Mouse (Mus musculus) megakaryocyte, embryonic 14.5 days (primary cell): ENCODE data around the gene Ch25h. TPM values are rescaled to one million over a fixed set of nuclear protein-coding genes. Genes with fewer than 3 reads are reported as not detected.

Experiments
- H3K27me3 ChIP-seq: replicated peaks from 2 replicates; pipeline ENCODE3; 2012; ENCODE audit warnings: inconsistent platforms
- H3K36me3 ChIP-seq: replicated peaks from 2 replicates; pipeline ENCODE3; 2012; ENCODE audit warnings: low read length, inconsistent platforms, mixed read lengths
- H3K4me1 ChIP-seq: 2 replicates; pipeline ENCODE4 v1.6.1; 2012; ENCODE audit warnings: inconsistent platforms
- H3K4me3 ChIP-seq: replicated peaks from 2 replicates; pipeline ENCODE3; 2012; ENCODE audit warnings: moderate library complexity, mild to moderate bottlenecking, inconsistent platforms
- H3K9me3 ChIP-seq: 2 replicates; pipeline ENCODE4 v1.6.1; 2012; ENCODE audit warnings: inconsistent platforms
- FLI1 ChIP-seq: IDR thresholded peaks from 2 replicates; pipeline ENCODE4 v1.6.1; 2012; ENCODE audit warnings: low read length, inconsistent platforms, mixed read lengths
- GATA1 ChIP-seq: IDR thresholded peaks from 3 replicates; pipeline ENCODE4 v1.6.1; 2012; ENCODE audit warnings: mixed read lengths, low read length, inconsistent platforms, borderline replicate concordance
- polyA plus RNA-seq: library from polyadenylated mRNA; stranded (reverse); fragments of >175 nt; gene quantifications from 2 replicates; pipeline ENCODE4 v1.2.3, GENCODE M21; 2012; ENCODE audit warnings: low replicate concordance; ENCODE audit not compliant: insufficient read depth

Ch25h gene
- polyA plus RNA-seq, 1 experiment: not detected

DNA sequence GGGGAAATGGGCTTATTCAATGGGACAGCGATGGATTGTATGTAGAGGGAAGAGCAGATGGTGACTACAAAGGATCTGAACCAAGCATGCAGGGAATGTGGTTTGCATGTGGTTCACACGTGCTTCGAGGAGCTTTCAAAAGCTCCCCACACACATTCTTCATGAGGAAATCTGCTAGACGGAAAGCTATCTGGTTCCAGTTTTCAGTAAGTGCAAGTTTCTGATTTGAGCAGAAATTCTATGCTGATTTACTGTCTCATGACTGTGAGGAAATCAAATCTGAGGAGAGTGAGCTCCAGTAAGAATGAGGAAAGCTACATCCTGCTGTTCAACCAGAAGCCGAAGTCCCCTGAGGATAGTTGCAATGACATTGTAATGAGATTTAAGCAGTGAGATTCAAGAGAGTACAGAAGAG, 39.8 kb downstream of the Ch25h start:
- Histone ChIP-seq H3K36me3 (no peaks in the 10 kb centered on the region), H3K4me1 (no peaks in the 10 kb centered on the region), H3K27me3 (no peaks in the 10 kb centered on the region), H3K9me3 (no peaks in the 10 kb centered on the region), H3K4me3 (no peak overlapping the region)
- TF ChIP-seq FLI1: no peak
- TF ChIP-seq GATA1: no peak

DNA sequence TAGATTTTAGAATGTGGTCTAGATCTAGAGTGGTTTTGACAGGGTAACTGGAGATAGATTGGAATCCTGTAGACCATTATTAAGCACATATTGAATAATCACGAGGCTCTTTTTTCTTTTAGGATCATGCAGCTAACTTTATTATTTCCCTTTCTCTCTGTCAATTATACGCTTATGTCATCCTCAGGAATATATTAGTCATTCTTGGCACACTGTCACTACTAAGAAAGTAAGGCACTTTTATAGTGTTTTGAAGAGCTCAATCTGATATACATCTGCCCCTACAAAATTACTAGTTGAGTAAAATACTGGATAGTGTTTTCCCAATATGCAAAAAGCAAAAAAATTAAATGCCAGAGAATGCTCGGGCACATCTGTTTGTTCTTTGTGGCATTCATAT, 43.6 kb downstream of the Ch25h start:
- no peaks in the 10 kb centered on the region for H3K9me3 ChIP-seq
- no peak overlapping the region for H3K4me3 ChIP-seq
- H3K4me1 ChIP-seq: no peaks in the 10 kb centered on the region
- no peaks in the 10 kb centered on the region for H3K36me3 ChIP-seq
- H3K27me3 ChIP-seq: no peaks in the 10 kb centered on the region
- no peak for TF ChIP-seq FLI1
- TF ChIP-seq GATA1: no peak

DNA sequence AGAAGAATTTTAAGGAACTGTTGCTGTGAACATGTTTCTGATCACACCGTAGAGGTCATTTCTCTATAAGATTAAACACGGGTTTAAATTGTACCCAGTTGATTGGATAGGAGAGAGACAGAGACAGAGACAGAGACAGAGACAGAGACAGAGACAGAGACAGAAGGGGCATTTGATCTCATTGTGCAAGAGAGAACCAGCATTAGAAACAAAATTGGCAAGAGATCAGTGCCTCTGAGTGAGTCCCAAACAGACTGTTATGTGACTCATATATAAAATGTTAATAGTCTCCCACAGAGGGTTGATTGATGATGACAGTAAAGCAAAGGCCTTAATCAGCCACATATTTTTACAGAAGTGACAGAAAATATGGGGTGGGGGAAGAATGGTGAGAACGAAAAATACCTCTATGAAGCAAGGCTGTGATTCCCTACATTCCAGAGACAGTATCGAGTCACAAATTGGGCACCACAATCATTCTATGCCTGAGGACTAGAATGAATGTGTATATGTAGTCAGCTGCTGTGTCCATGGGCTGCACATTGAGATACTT, 51.1 kb downstream of the Ch25h start:
- TF ChIP-seq GATA1: no peak
- no peak for TF ChIP-seq FLI1

More for the DNA sequence above, 51.1 kb downstream of the Ch25h start:
- H3K9me3 ChIP-seq: no peaks in the 10 kb centered on the region
- H3K27me3 ChIP-seq: no peaks in the 10 kb centered on the region
- H3K4me3 ChIP-seq: no peak overlapping the region
- no peaks in the 10 kb centered on the region for H3K36me3 ChIP-seq
- H3K4me1 ChIP-seq: no peaks in the 10 kb centered on the region

Other genes with a start within 250 kb of the Ch25h start
- gene Acta2, start 219.6 kb downstream of the Ch25h start, polyA plus RNA-seq: not detected in 2 replicates
- 0.47 TPM in 1 of 2 replicates, not detected in the other for gene Fas, start 184.5 kb downstream of the Ch25h start, polyA plus RNA-seq
- 1.4 TPM in 1 of 2 replicates, not detected in the other for gene Lipa, start 52.3 kb upstream of the Ch25h start, polyA plus RNA-seq
- 0.25 TPM in 1 of 2 replicates, not detected in the other for gene Ifit2, start 75.5 kb upstream of the Ch25h start, polyA plus RNA-seq
- 1.9 TPM in 1 of 2 replicates, not detected in the other for gene Ifit3, start 108.4 kb upstream of the Ch25h start, polyA plus RNA-seq
- 0.06 TPM in 1 of 2 replicates, not detected in the other for gene Ifit1bl1, start 126.8 kb upstream of the Ch25h start, polyA plus RNA-seq
- 1.2 TPM in 1 of 2 replicates, not detected in the other for gene Ifit3b, start 132.8 kb upstream of the Ch25h start, polyA plus RNA-seq
- gene Ifit1bl2, start 165.6 kb upstream of the Ch25h start, polyA plus RNA-seq: 0.30 TPM in 1 of 2 replicates, not detected in the other
- 1.2 TPM in 1 of 2 replicates, not detected in the other for gene Ifit1, start 165.7 kb upstream of the Ch25h start, polyA plus RNA-seq